Mouse (Mus musculus) cerebellum, adult 11-12 months (tissue): ENCODE results near the gene Col5a1.

Source experiments
- DNase-seq: peaks from one replicate; pipeline ENCODE4 v3.0.0; 2022

Col5a1 gene

GRCm38 (mm10) chr2:27923718-27924117 is 37.5 kb downstream of the Col5a1 start:
- no peak for DNase-seq

DNA sequence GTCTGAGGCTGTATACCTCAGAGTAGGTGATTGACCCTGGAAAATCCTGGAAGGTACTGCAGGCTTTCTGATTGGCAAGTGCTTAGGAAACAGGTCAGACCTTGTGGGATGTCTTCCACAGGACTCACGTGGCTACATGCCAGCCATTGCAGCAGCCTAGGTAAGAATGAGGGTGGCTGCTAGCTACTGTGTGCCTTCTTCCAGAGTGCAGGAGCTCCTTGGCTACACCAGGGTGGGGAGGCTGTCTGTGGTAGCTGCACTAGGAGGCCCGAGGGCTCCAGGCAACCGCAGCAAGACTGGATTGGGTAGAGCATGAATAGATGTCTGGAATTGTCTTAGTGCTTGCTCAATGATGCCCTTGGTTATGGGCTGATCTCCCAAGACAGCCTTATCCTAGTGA is 38.2 kb downstream of the Col5a1 start:
- no peak for DNase-seq

- peak; percentile 51 for DNase-seq
Observed at GRCm38 (mm10) chr2:27926478-27927165, 40.4 kb downstream of the Col5a1 start.

- no peak for DNase-seq
Observed at GRCm38 (mm10) chr2:27930471-27931015, 44.3 kb downstream of the Col5a1 start.

- no peak for DNase-seq
Observed at GRCm38 (mm10) chr2:27931130-27931529, 44.9 kb downstream of the Col5a1 start.

DNA sequence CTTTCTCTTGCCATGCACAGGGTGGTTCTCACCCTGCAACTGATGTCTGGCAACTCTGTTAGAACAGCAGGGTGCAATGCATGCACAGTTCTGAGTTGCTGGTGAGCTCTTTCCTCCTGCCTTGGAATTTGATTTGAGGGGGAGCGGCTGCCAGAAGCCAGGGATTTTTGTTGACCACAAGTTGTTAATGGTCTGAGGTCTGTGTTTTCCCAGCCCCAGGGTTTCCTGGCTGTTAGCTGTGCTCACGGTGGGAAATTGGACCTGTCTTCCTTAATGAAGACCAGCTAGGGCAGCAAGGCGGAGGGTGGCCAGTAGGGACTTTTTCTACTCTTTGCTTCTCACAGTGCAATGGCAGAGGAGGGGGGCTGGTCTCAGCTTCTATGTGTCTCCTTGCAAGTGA is 45.7 kb downstream of the Col5a1 start:
- DNase-seq: no peak

DNA sequence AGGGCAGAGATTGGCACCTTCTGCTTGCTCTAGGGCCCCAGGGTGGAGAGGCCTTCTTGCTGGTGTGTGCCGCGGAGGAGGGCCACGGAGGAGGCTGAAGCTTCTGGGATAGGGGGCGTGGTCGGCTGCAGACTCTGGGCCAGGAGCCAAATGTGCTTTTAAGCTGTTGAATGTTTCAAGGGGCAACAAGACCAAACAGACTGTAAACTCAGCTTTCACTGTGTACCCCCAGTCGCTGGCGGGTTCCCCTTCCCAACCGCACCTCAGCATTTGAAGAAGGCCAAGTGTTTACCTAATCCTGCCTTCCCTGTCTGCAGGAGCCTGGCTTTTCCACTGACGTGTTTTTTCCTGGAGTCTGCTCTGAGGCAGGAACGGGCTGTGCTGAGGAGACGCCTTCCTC is 48.0 kb downstream of the Col5a1 start:
- no peak for DNase-seq

DNA sequence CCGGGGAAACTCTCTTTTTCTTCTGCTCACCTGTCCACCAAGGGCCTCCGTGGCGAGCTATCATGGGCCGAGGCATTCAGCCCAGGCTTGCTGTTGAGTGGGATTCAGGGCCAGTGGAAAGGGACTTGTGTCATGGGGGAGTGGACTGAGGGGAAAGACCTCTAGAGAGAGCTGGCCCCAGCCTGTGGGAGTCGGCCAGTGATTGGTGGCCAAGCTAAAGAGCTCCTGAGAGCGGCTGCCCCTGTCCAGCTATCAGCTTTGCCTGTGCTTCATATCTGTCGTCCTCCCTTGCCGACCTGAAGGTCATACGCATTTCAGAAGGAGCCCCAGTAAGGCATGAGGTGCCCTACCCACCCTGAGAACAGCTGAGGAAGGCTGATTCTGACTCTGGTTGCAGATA is 48.6 kb downstream of the Col5a1 start:
- DNase-seq: no peak

DNA sequence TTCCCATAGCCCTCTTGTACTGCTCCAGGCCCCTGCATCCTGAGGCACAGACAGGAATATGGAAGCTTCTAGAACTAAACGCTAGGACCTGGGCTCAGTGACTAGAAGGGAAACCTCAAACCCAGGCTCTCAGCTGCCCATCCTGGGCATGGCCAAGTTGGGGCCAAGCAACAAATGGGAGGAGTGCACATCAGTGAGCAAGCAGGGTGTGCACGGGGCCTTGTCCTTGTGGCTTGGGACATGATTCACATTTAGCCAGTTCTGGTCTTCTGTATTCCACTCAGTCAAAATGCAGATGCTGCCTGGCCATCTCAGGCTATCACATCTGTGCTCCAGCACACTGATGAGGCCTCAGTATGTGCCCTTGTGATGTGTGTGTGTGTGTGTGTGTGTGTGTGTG is 49.2 kb downstream of the Col5a1 start:
- DNase-seq: no peak

DNA sequence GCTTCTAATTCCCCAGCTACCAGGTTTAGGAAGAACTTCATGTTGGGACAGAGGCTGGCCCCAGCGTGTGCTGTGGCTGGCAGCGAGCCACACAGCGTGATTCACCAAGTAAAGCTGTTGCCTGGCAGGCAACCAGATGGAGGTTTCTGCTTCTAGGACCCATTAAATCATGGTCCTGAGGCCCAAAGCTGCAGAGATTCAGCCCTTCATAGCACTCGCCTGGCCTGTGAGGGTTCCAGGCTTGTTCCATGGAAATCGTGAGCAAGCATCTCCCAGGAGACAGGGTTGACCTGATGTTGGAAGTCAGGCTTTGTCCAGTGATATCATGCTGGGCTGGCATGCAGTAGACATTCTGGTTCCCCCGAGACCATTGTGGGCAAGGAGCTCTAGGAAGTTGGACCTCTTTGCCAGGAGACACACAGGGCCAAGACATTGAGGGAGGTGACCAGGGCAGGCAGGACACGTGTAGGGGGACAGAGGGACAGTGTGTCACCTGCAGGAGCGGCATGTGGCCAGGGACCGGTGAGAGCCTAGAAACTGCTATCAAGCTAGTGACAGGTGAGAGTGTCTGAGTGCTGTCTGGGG is 50.5 kb downstream of the Col5a1 start:
- DNase-seq: peak; percentile 69

- no peak for DNase-seq
Observed at GRCm38 (mm10) chr2:27939433-27939832, 53.2 kb downstream of the Col5a1 start.

- DNase-seq: peak; percentile 40
Observed at GRCm38 (mm10) chr2:27940144-27940543, 53.9 kb downstream of the Col5a1 start.

DNA sequence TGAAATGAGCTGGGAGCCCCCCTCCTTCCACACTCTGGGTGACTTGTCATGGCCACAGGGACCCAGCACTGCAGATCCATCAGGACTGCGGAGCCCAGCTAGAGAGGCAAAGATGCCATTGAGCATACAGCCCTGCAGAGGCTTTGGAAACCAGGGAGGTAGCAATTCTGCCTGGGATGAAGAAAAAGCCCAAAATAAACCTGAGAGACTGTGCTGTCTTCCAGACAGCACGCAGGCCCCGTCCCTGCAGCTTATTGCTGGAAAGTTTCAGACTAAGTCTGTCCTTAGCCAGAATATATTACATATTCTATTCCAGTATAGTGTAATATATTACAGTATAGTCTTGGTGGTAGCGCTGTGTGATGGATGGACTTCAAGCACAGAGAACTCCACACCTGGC is 61.0 kb downstream of the Col5a1 start:
- DNase-seq: no peak

DNA sequence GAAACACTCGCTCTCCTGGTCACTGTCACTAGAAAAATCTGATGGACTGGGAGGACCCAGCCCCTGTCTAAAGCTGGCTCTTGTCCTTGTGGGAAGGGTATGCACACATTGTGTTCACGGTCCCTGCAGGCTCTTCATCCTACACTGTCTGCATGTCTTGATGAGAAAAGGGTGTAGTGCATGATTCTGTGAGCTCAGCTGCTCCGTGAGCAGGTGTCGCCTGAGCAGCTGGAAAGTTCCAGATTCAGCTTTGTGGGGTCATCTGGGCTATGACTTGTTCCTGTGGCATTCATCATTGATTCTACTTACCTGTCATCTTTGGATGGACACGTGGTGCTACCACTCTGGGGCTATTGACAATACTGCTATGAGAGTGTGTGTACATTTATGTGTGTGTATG is 61.7 kb downstream of the Col5a1 start:
- no peak for DNase-seq

GRCm38 (mm10) chr2:27953866-27954265 is 67.6 kb downstream of the Col5a1 start:
- peak; percentile 32 for DNase-seq

DNA sequence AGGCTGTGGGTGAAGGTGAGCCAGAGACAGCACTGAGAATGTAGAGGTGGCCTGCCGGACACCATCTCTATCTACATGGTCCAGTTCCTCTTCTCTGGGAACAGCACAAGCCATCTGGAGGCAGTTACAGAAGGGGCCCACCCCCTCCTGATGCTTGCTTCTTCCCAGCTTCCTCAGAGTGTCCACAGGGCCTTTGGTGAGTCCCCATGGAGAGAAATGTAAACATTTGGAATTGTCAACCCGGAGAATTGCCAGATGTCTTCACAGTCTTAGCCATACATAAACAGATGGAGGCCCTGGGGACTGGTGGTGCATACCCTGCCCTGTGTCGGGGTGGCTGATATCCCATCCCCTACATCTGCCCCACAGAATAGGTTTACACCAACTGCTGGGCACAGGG is 68.7 kb downstream of the Col5a1 start:
- no peak for DNase-seq

DNA sequence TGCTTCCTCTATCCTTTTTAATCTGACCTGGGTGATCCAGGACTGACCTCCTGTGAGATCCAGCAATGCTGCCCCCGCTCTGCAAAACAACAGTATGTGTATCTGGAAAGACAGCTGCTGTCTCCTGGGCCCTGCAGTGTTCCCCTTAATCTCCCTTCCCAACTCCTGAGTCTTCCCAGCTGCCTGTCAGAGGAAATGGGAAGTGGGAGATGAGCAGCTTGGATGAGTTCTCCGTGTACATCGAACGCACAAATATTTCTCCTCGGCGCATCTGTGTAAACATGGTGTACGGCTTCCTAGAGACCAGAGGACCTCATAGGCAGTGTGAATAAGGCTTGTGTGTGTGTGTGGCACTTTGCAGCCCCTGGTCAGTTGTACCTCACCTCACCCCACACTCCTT is 70.5 kb downstream of the Col5a1 start:
- no peak for DNase-seq

DNA sequence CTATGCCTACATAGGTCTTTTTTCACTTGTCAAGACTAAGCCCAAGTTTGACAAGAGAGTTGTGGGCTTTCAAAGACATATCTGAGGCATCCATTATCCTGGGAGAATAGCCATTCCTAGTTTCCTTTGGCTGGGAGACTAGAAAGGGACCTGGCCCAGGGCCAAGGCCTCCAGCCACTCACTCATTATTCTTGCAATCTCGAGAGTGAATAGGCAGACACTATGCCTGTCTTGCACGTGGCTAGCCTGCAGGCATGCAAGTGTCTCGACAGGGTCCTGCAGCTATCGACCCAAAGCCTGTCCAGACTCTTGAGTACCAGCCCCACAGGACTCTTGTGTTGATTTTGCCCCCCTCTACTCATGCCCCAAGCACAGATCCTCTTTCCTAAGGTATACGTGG is 71.0 kb downstream of the Col5a1 start:
- DNase-seq: no peak

DNA sequence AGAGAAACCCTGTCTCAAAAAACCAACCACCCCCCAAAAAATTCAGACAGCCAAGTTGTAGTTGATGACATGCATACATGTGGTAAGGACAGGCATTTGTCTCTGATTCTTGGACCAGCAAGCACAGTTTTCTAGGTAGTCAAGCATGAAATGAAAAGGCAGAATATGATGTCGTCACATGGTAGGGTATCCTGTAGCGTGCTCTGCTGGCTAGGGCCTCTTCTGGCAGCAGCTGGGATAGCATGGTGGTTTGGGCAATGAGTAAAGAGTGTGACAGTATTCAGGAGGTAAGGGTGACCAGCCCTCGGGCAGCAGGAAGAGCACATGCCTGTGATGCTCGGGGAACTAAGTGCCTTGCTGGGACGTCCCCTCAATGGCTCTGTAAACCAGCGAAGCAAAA is 73.0 kb downstream of the Col5a1 start:
- DNase-seq: no peak

DNA sequence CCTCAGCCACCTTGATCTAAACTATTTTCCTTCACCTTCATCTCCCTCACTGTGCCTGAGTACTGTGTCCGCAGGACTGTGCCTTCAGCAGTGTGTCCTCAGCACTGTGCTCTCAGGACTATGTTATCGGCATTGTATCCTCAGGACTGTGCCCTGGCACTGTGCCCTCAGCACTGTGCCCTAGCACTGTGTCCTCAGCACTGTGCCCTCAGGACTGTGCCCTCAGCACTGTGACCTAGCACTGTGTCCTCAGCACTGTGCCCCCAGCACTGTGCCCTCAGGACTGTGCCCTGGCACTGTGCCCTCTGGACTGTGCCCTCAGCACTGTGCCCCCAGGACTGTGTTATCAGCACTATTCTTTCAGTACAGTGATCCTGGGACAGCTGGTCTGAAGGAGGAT is 75.0 kb downstream of the Col5a1 start:
- DNase-seq: no peak

- DNase-seq: peak; percentile 42
Observed at GRCm38 (mm10) chr2:27962406-27962805, 76.2 kb downstream of the Col5a1 start.

- DNase-seq: peak; percentile 32
Observed at GRCm38 (mm10) chr2:27969158-27969557, 82.9 kb downstream of the Col5a1 start.

DNA sequence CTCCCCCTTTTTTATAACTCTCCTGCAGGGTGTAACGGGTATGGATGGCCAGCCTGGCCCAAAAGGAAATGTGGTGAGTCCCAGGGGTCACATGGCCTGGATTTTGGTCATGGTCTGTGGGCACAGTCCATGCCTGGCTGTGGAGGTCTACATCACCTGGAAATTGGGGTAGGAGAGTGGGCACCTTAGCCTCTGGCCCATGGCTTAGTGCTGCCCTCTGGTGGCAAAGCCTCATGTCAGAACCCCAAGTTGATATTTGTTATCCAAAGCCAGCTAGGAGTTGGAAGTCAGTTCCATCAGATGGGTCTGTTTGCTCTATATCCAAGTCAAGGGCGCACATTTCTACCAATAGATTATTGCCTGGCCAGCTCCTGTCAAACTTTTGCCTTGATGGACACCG is 87.6 kb downstream of the Col5a1 start:
- peak; percentile 35 for DNase-seq

- DNase-seq: no peak
Observed at GRCm38 (mm10) chr2:27975786-27976185, 89.6 kb downstream of the Col5a1 start.

DNA sequence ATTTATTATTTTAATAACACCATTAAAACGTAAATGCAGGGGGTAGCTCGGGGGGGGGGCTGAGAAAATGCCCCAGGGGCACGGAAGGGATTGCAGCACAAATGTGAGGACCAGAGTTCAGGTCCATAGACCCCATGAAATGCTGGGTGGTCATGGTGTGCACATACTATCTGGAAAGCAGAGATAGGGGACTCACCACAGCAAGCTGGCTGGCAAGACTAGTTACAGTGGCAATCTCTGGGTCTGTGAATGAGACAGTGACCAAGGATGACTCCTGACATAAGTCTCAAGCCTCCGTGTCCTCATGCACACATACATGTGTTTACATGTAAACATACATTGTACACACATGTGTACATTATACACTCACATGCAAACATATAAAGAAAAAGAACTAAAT is 90.3 kb downstream of the Col5a1 start:
- no peak for DNase-seq
